Mouse (Mus musculus) kidney, adult 2 months (tissue): Measurements from ENCODE around the gene Ube2f. TPM values are rescaled to one million over a fixed set of nuclear protein-coding genes. Genes with fewer than 3 reads are reported as not detected.

Experiments used
- DNase-seq: peaks from one replicate; pipeline ENCODE4 v3.0.0; 2021
- H3K27ac ChIP-seq: fragments of 200-500 bp; 2 replicates; pipeline ENCODE4 v1.5.1; 2012; ENCODE audit warnings: low read depth, low read length, control low read depth, inconsistent platforms; ENCODE audit not compliant: insufficient read depth
- H3K27me3 ChIP-seq: fragments of 200-500 bp; replicated peaks from 2 replicates; pipeline ENCODE4 v1.6.1; 2012; ENCODE audit warnings: mild to moderate bottlenecking, moderate library complexity, low read length, inconsistent platforms; ENCODE audit not compliant: control insufficient read depth, insufficient read depth
- H3K36me3 ChIP-seq: fragments of 200-500 bp; 2 replicates; pipeline ENCODE4 v1.6.1; 2012; ENCODE audit warnings: mild to moderate bottlenecking, moderate library complexity, low read length, inconsistent platforms; ENCODE audit not compliant: control insufficient read depth, insufficient read depth
- H3K4me1 ChIP-seq: fragments of 200-500 bp; 2 replicates; pipeline ENCODE4 v1.6.1; 2011; ENCODE audit warnings: low read length; ENCODE audit not compliant: control insufficient read depth, insufficient read depth
- H3K4me3 ChIP-seq: fragments of 200-500 bp; 2 replicates; pipeline ENCODE4 v1.5.1; 2011; ENCODE audit warnings: mild to moderate bottlenecking, low read depth, low read length, control low read depth; ENCODE audit not compliant: insufficient read depth
- CTCF ChIP-seq: fragments of 200-500 bp; conservative IDR thresholded peaks from 2 replicates; pipeline ENCODE4 v1.5.1; 2011; ENCODE audit warnings: low read depth, mild to moderate bottlenecking, control low read depth, low read length, moderate library complexity, mixed read lengths; ENCODE audit not compliant: insufficient read depth, insufficient read length
- POLR2A ChIP-seq: fragments of 200-500 bp; IDR thresholded peaks from one replicate; pipeline ENCODE4 v1.6.1; 2011; ENCODE audit warnings: low read depth, low read length, control low read depth
- WGBS: fragments of 180-500 bp; shearing (Covaris S2); methylation state at CpG from one replicate; pipeline ENCODE4 v1.1.7; 2018; 5-methylcytosine and 5-hydroxymethylcytosine counted together
- polyA plus RNA-seq: library from polyadenylated mRNA; depleted of rRNA; stranded (reverse); fragments of >200 nt; gene quantifications from 2 replicates; pipeline ENCODE4 v1.2.3, GENCODE M21; 2012; rRNA removed

Gene Ube2f
- polyA plus RNA-seq, result 37.2 and 38.5 TPM in 2 replicates

DNA sequence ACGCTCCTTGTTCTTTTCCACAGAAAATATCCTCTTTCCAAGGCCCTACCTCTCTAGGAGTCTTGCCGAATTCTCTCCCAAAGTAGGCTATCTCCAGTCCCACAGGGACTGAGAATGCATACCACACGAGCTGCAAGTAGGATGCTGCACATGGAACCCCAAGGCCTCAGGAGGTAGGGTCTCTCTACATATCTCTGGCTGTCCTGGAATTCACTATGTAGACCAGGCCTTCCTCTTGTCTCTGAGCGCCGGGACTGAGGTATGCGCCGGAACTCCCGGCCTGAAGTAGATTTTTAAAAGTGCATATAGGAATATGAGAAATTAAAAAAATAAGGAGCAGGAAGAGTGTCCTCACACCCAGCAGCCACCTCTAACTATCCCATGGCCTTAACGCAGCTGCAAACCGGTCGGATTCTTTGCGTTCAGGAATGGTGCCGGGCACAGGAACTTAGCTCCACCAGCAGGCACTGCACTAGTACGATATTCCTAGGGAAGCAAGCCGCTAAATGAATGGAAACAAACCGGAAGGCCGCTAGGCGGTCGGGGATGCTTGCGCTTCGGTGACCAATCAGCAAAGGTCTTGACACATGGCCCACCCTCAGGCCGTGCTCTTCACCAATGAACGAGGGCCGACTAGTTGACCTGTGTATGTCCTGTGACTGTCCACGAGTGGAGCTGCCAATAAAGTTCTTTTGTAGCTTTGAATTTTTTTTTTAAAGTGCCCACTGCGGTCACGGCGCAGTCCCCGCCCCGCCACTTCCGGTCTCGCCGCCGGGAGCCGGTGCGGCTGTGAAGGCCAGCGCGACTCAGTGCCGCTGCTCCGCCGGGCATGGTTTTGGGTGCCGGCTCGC, at the start of gene Ube2f:
TSS of gene Ube2f (plus strand) at position 741 of the 851 bp plus-strand sequence.
- no peaks in the 10 kb centered on the region for H3K36me3 ChIP-seq
- TF ChIP-seq POLR2A (peak; percentile 24), CTCF (peak; percentile 52)
- peak within 1 kb of the TSS; percentile 28 for H3K27ac ChIP-seq
- H3K4me3 ChIP-seq, result peak within 1 kb of the TSS; percentile 72
- peak; percentile 99 for DNase-seq
- H3K27me3 ChIP-seq, result no peaks in the 10 kb centered on the region
- under 1% methylated on average over 43 of the region's 43 CpGs for WGBS
- peaks cover 11% of the 10 kb centered on the region for H3K4me1 ChIP-seq

- Histone ChIP-seq H3K4me3 (no peak overlapping the region), H3K27me3 (no peaks in the 10 kb centered on the region), H3K36me3 (no peaks in the 10 kb centered on the region), H3K27ac (no peak overlapping the region), H3K4me1 (no peaks in the 10 kb centered on the region)
- 82% methylated on average over 3 of the region's 3 CpGs for WGBS
- TF ChIP-seq CTCF (no peak), POLR2A (no peak)
- no peak for DNase-seq
Observed at GRCm38 (mm10) chr1:91201122-91201521, 49.0 kb upstream of the Ube2f start.

DNA sequence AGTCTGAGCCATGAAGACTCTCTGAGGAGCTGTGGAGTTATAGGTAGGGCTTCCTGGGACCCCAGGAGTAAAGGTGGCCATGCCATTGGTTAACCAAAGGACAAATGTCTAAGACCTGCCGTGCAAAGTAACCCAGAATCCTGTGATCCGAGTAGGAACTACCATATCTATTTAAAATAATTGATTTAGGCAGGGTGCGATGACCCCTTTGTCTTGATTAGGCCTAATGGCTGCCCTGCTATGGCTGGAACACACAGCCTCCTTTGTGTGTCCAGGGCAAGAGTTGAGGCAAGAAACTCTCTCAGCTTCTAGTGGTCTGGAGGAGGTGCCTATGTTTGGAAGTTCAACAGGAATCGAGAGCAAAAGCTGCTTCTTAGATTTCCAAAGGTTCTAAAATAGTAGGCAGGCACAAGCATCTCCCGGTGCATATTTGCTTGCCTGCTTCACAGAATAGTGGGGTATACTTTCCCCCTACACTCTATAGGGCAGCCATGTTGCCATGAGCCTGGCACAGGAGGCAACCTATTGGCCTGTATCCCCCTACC, 45.8 kb upstream of the Ube2f start:
- DNase-seq, result no peak
- whole genome bisulfite sequencing, result 84% methylated on average over 5 of the region's 5 CpGs
- Histone ChIP-seq H3K4me1 (no peaks in the 10 kb centered on the region), H3K4me3 (no peak overlapping the region), H3K36me3 (no peaks in the 10 kb centered on the region), H3K27ac (no peak overlapping the region), H3K27me3 (no peaks in the 10 kb centered on the region)
- no peak for TF ChIP-seq CTCF
- no peak for TF ChIP-seq POLR2A

DNA sequence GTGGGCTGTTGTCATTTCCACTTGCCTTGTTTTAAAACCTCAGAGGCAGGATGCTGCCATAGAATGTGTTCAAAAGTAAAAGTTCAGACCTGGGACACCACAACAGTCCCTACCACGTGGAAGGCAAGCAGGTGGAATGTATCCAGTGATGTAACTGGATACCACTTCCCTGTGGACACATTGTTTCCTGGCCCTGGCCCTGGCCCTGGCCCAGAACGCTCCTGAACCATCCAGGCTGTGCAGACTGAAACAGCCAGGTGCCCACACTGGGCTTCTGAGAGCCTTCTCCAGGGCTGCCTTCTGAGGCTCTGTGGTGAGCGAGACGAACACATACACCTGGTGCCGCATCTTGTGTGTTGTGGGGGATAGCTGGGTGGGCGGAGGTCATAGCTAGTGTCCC, 44.5 kb upstream of the Ube2f start:
- 81% methylated on average over 6 of the region's 6 CpGs for WGBS
- Histone ChIP-seq H3K27me3 (no peaks in the 10 kb centered on the region), H3K27ac (no peak overlapping the region), H3K4me1 (no peaks in the 10 kb centered on the region), H3K36me3 (no peaks in the 10 kb centered on the region), H3K4me3 (no peak overlapping the region)
- TF ChIP-seq CTCF, result no peak
- no peak for TF ChIP-seq POLR2A
- no peak for DNase-seq

DNA sequence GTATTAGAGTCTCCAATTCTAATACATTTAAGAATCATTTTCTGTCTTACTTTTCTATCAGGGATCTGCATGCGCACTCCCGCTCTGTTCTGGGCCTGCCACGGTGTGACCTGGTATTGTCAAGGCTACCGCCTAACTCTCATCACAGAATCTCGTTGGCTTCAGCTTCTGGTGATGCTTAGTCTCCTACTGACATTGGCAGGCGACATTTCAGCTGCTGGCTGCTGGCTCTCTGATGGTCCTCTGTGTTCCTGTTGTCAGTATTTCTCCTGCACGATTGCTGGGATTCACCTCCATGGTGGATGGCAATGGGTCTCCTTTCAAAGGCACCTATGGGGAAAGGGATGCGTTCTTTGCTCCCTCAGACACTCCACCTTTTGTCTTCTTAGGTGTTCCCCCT, 43.8 kb upstream of the Ube2f start:
- no peak for DNase-seq
- TF ChIP-seq POLR2A, result no peak
- TF ChIP-seq CTCF, result no peak
- 91% methylated on average over 8 of the region's 8 CpGs for WGBS
- H3K27ac ChIP-seq, result no peak overlapping the region
- no peaks in the 10 kb centered on the region for H3K4me1 ChIP-seq
- no peaks in the 10 kb centered on the region for H3K36me3 ChIP-seq
- H3K27me3 ChIP-seq, result no peaks in the 10 kb centered on the region
- H3K4me3 ChIP-seq, result no peak overlapping the region

- 67% methylated on average over 5 of the region's 5 CpGs for WGBS
- TF ChIP-seq CTCF, result no peak
- TF ChIP-seq POLR2A, result no peak
- H3K27ac ChIP-seq, result no peak overlapping the region
- H3K27me3 ChIP-seq, result no peaks in the 10 kb centered on the region
- no peak for DNase-seq
- H3K36me3 ChIP-seq, result no peaks in the 10 kb centered on the region
- H3K4me1 ChIP-seq, result no peaks in the 10 kb centered on the region
- H3K4me3 ChIP-seq, result no peak overlapping the region
Observed at GRCm38 (mm10) chr1:91206873-91207272, 43.2 kb upstream of the Ube2f start.

DNA sequence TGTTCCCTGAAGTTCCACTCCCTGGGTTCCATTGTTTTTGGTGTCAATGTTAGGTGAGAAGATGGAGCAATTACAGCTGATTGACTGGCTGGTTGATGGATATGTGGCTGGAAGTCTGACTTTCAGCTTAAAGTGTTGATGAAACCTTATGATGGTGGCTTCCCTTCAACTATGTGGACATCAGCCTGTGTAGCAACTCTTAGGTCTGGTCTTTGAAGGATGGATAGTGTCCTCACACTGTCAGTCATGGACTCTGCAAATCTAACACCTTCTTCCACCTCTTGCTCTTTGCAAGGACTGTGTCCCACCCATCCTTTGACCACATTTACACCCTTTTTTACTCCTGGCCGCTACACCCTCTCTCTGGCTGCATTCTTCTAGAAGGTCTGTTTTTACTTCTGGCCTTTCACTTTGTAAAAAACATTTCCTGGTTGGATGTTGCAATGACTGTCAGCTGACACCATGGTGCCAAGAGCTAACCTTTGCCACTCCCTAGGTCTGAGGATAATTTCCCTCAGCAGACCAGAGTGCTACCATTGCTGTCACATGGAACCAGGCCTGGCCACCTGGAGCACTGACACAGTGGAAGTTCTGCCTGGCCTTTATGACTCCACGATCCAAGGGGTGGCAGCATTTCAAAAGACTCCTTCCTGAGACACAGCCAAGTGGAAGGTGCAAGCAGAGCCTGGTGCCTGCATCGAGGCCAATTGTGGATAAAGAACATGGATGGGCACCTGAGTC, 42.6 kb upstream of the Ube2f start:
- Histone ChIP-seq H3K27me3 (no peaks in the 10 kb centered on the region), H3K4me1 (no peaks in the 10 kb centered on the region), H3K4me3 (no peak overlapping the region), H3K27ac (no peak overlapping the region), H3K36me3 (no peaks in the 10 kb centered on the region)
- WGBS, result 66% methylated on average over 3 of the region's 3 CpGs
- no peak for DNase-seq
- TF ChIP-seq CTCF (no peak), POLR2A (no peak)
